Mouse (Mus musculus): ENCODE results near the gene Rcl1. TPM values are rescaled to one million over a fixed set of nuclear protein-coding genes. Genes with fewer than 3 reads are reported as not detected.

Gene Rcl1
- polyA plus RNA-seq (2012; rRNA removed), result 18.9 and 21.5 TPM in 2 replicates

GRCm38 (mm10) chr19:29100874-29101542 is at the start of gene Rcl1:
Rcl1 (plus strand) TSS chr19:29101375.

Other genes starting within 250 kb of the Rcl1 start
- 9.0 and 9.3 TPM in 2 replicates for gene Plpp6, start 137.4 kb upstream of the Rcl1 start, polyA plus RNA-seq (2012; rRNA removed)
- 1.4 and 1.6 TPM in 2 replicates for gene 4430402I18Rik, start 133.6 kb upstream of the Rcl1 start, polyA plus RNA-seq (2012; rRNA removed)
- gene Cdc37l1, start 111.0 kb upstream of the Rcl1 start, polyA plus RNA-seq (2012; rRNA removed), result 44.2 and 50.4 TPM in 2 replicates
- 30.2 and 32.5 TPM in 2 replicates for gene Ak3, start 53.4 kb upstream of the Rcl1 start, polyA plus RNA-seq (2012; rRNA removed)
- 26.7 and 28.9 TPM in 2 replicates for gene Jak2, start 150.5 kb downstream of the Rcl1 start, polyA plus RNA-seq (2012; rRNA removed)
- gene Insl6, start 224.0 kb downstream of the Rcl1 start, polyA plus RNA-seq (2012; rRNA removed), result 1.1 and 1.6 TPM in 2 replicates
- 1.4 and 1.7 TPM in 2 replicates for gene Rln1, start 233.3 kb downstream of the Rcl1 start, polyA plus RNA-seq (2012; rRNA removed)